ENCODE assay signal across 22 mouse cellular contexts in genomic region chr19:38023603-38024002, GRCm38 (mm10). TPM values are rescaled to one million over a fixed set of nuclear protein-coding genes. Genes with fewer than 3 reads are reported as not detected.
DNase-seq lines count a peak whose midpoint lies in the region; ATAC-seq and TF ChIP-seq lines count a peak whose summit lies in the region.
"Had no signal": no experiment of that assay in that cellular context is flagged by ENCODE, and none has a peak within 500 bp of the region (broad histone marks: within the 10 kb centered on the region; RNA-seq: fewer than 3 reads in every experiment).

No protein-coding gene starts in this region.

- H3K9ac ChIP-seq in heart, postnatal 0 days (replicated peaks; ENCODE audit: low read depth, low read length), result no peak overlapping the region
- H3K9ac ChIP-seq: embryonic facial prominence, embryonic 12.5 days; forebrain, embryonic 12.5 days; hindbrain, embryonic 12.5 days had no signal

- 0 out of 2 replicates have a peak overlapping the region, but pooled peaks have one; percentile 2 for H3K27ac ChIP-seq in heart, postnatal 0 days (ENCODE audit: low read depth)
- peak overlapping the region; percentile 87 for H3K27ac ChIP-seq in macrophage
- H3K27ac ChIP-seq: embryonic facial prominence, embryonic 12.5 days; forebrain, embryonic 12.5 days; hindbrain, embryonic 12.5 days; hindbrain, postnatal 0 days had no signal

- ATAC-seq in heart, postnatal 0 days (ENCODE audit: insufficient read depth, low read depth), result no peak
- ATAC-seq: forebrain, embryonic 16.5 days; hindbrain, postnatal 0 days had no signal

- DNase-seq in heart, postnatal 0 days (ENCODE audit: low spot score), result no peak
- no peak for DNase-seq in heart, adult 18-20 months
- peak; percentile 49 for DNase-seq in retina, postnatal 1 day
- no peak for DNase-seq in retina, embryonic 14.5 days (ENCODE audit: low spot score)
- DNase-seq in right cerebral cortex, postnatal 14 days, result no peak
- no peak for DNase-seq in urinary bladder, postnatal 36 days (ENCODE audit: low spot score in 2 of 2)
- DNase-seq: adrenal gland, adult 8-10 months; adrenal gland, postnatal 36 days; cerebellum, adult 11-12 months; cerebellum, adult 9-10 months; cerebellum, postnatal 25 days; gastrocnemius, postnatal 10 days; heart, adult 2 months; heart, postnatal 4 days had no signal

- no peak for TF ChIP-seq EP300 in heart, postnatal 0 days (IDR thresholded peaks at IDR 0.05; ENCODE audit: low read depth)

- no peak overlapping the region for H3K4me3 ChIP-seq in heart, postnatal 0 days (ENCODE audit: low read depth, low read length)
- H3K4me3 ChIP-seq in macrophage (ENCODE audit: inconsistent target), result no peak overlapping the region
- H3K4me3 ChIP-seq: embryonic facial prominence, embryonic 12.5 days; forebrain, embryonic 12.5 days; heart, adult 2 months; hindbrain, embryonic 12.5 days had no signal

- no peaks in the 10 kb centered on the region for H3K36me3 ChIP-seq in heart, postnatal 0 days (replicated peaks; ENCODE audit: control insufficient read depth, insufficient read depth, low read length)
- H3K36me3 ChIP-seq in macrophage (ENCODE audit: inconsistent target), result no peaks in the 10 kb centered on the region; the same call in 1 of the 2 replicates
- H3K36me3 ChIP-seq: embryonic facial prominence, embryonic 12.5 days; forebrain, embryonic 12.5 days; hindbrain, embryonic 12.5 days had no signal

- H3K4me2 ChIP-seq in heart, postnatal 0 days (ENCODE audit: low read depth, low read length), result no peak overlapping the region
- H3K4me2 ChIP-seq: embryonic facial prominence, embryonic 12.5 days; forebrain, embryonic 12.5 days; heart, embryonic 11.5 days; hindbrain, embryonic 12.5 days had no signal

- 62% methylated on average over 4 of the region's 4 CpGs for WGBS in heart, postnatal 0 days
- WGBS in macrophage (ENCODE audit: missing documents), result 77% methylated on average over 4 of the region's 4 CpGs

- H3K27me3 ChIP-seq in heart, postnatal 0 days (ENCODE audit: control insufficient read depth, insufficient read depth, low read length), result no peaks in the 10 kb centered on the region
- H3K27me3 ChIP-seq: CH12.LX; embryonic facial prominence, embryonic 12.5 days; forebrain, embryonic 12.5 days; hindbrain, embryonic 12.5 days had no signal

- peaks cover 80% of the 10 kb centered on the region for H3K79me2 ChIP-seq in macrophage (ENCODE audit: inconsistent target)

- no peak for TF ChIP-seq CTCF in heart, postnatal 0 days (IDR thresholded peaks at IDR 0.05; ENCODE audit: low read depth)

- peaks cover 8% of the 10 kb centered on the region; the same call in 1 of the 2 replicates for H3K4me1 ChIP-seq in heart, postnatal 0 days (ENCODE audit: control insufficient read depth, insufficient read depth)

- H3K9me3 ChIP-seq in heart, postnatal 0 days (replicated peaks; ENCODE audit: control insufficient read depth, low read length), result no peaks in the 10 kb centered on the region
- H3K9me3 ChIP-seq: embryonic facial prominence, embryonic 12.5 days; forebrain, embryonic 12.5 days; hindbrain, embryonic 12.5 days had no signal

RNA-seq across cellular contexts. Expression of gene Myof, which starts 19.8 kb away (rescaled TPM):
- 9.5 and 13.3 TPM in 2 replicates for total RNA-seq in heart, postnatal 0 days (2014; rRNA removed; ENCODE audit: low replicate concordance)
- polyA plus RNA-seq in heart, postnatal 0 days (2015; fragmentation: Nextera tagmentation; extraction: Ambion mirVana), result 2.8 and 3.0 TPM in 2 replicates
- 10 to 100 TPM in 1 of 2 experiments, 1 to 10 TPM in 1; 5.6 to 13.0 TPM for total RNA-seq in heart, adult 18-20 months (2021)
- 100 to 1,000 TPM; 263 to 895 (median 496) TPM for total RNA-seq in macrophage (2018; cell fraction: chromatin; rRNA removed)
- 100 to 1,000 TPM; 124 to 277 (median 175) TPM for total RNA-seq in macrophage (2018; cell fraction: cytosol; rRNA removed)
- 100 to 1,000 TPM; 215 to 589 (median 305) TPM for total RNA-seq in macrophage (2018; cell fraction: nucleus; rRNA removed)
- 161 to 281 TPM (median 178 TPM) in 3 replicates for polyA plus RNA-seq in macrophage (2018)

RNA-seq across cellular contexts. Expression of gene Cep55, which starts 31.2 kb away (rescaled TPM):
- 19.1 and 21.7 TPM in 2 replicates for total RNA-seq in heart, postnatal 0 days (2014; rRNA removed; ENCODE audit: low replicate concordance)
- 9.2 and 9.5 TPM in 2 replicates for polyA plus RNA-seq in heart, postnatal 0 days (2015; fragmentation: Nextera tagmentation; extraction: Ambion mirVana)
- total RNA-seq in heart, adult 18-20 months (2021), result under 1 TPM; 0.23 to 0.37 TPM
- total RNA-seq in macrophage (2018; cell fraction: chromatin; rRNA removed), result 10 to 100 TPM in 1 of 26 experiments, 1 to 10 TPM in 21, under 1 TPM in 4; 0.52 to 12.2 (median 2.1) TPM
- 1 to 10 TPM in 23 of 26 experiments, under 1 TPM in 3; 0.82 to 5.8 (median 1.9) TPM for total RNA-seq in macrophage (2018; cell fraction: cytosol; rRNA removed)
- 10 to 100 TPM in 1 of 26 experiments, 1 to 10 TPM in 19, under 1 TPM in 6; 0.47 to 11.5 (median 1.6) TPM for total RNA-seq in macrophage (2018; cell fraction: nucleus; rRNA removed)
- polyA plus RNA-seq in macrophage (2018), result 0.91 to 8.9 TPM (median 6.7 TPM) in 3 replicates

Comparison
In these comparisons a context has a peak if more than half of its experiments do, and no peak if none do; other contexts are left out.
1. RNA of gene Cep55, which starts 31.2 kb away (total RNA-seq): 19.1 to 21.7 TPM in heart, postnatal 0 days; 0.23 to 0.37 TPM in heart, adult 18-20 months; every median in the first group is over 10 times any median in the second.